Mouse (Mus musculus): Measurements from ENCODE around the gene Aldh1l2. TPM values are rescaled to one million over a fixed set of nuclear protein-coding genes. Genes with fewer than 3 reads are reported as not detected.

The Aldh1l2 gene
- polyA plus RNA-seq (2015; fragmentation: Nextera tagmentation; extraction: Ambion mirVana) = 0.69 and 1.0 TPM in 2 replicates

DNA sequence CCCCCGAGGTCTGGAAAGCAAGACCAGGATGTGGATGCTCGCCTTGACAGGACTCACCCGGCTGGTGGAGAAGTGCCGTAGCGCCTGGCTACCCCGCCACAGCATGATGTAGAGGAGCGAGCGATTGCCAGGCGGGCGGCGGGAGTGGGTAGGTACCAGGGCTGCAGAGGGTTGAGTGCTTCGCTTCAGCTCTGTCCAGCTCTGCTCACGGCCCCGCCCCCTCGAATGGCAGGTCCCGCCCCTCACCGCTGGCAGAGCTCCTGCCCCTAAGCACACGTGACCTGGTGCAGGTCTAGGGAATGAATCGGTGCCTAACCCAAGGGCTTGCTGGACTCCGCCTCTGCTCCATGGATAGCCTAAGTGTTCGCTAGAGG lies at the start of gene Aldh1l2:
Gene Aldh1l2 (minus strand): TSS at position 231 of the 374 bp plus-strand sequence.

DNA sequence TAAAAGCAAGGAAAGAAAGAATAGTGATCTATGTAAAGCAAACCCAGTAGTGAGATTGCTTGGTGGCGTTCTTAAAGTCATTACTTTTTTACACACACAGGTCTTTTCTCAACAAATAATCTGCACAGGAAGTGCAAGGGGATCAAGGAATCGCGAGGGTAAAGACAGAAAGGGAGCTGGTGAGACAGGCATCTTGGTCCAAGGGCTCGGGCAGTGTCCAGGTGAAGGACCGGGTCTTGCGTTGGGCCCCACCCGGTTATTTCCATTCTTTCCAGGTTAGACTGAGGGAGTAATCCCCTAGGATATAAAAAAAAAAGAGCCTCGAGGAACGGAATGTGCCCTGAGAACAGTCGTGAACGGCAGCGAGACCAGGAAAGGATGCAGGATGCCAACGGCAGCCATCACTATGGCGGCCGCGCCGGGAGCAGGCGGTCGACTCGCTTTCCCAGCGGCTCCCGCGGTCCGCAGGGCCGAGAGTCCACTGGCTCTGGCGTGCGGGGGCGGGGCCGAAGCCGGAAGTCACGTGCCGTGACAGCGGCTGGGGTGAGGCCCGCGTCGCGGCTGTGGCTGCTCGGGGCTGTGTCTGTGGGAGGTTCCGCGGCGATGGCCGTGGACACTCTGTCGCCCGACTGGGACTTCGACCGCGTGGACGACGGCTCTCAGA lies 9.6 kb upstream of the Aldh1l2 start, which contains the start of gene Washc4:
Gene Washc4 (plus strand): TSS at position 314 of the 664 bp plus-strand sequence.

Other genes with a start within 250 kb of the Aldh1l2 start
- gene Slc41a2, start 196.3 kb downstream of the Aldh1l2 start, polyA plus RNA-seq (2015; fragmentation: Nextera tagmentation; extraction: Ambion mirVana) = 2.2 and 4.0 TPM in 2 replicates
- 0.27 and 0.28 TPM in 2 replicates for gene D10Wsu102e, start 173.9 kb downstream of the Aldh1l2 start, polyA plus RNA-seq (2015; fragmentation: Nextera tagmentation; extraction: Ambion mirVana)
- gene Washc4, start 9.6 kb upstream of the Aldh1l2 start, polyA plus RNA-seq (2015; fragmentation: Nextera tagmentation; extraction: Ambion mirVana) = 25.5 and 27.5 TPM in 2 replicates
- 43.4 and 107 TPM in 2 replicates for gene Appl2, start 114.6 kb upstream of the Aldh1l2 start, polyA plus RNA-seq (2015; fragmentation: Nextera tagmentation; extraction: Ambion mirVana)
- gene 1500009L16Rik, start 188.7 kb upstream of the Aldh1l2 start, polyA plus RNA-seq (2015; fragmentation: Nextera tagmentation; extraction: Ambion mirVana) = 49.5 and 64.0 TPM in 2 replicates

All from adrenal gland, postnatal 0 days (tissue).